Mouse (Mus musculus): ENCODE data around the gene Tmem274. TPM values are rescaled to one million over a fixed set of nuclear protein-coding genes. Genes with fewer than 3 reads are reported as not detected.
"Not testable (repeated sequence)": the region's sequence is repeated elsewhere in the genome, so short reads cannot be mapped to it uniquely, and the experiment has no call there.

Gene Tmem274
- polyA plus RNA-seq, 1 experiment from 2014 or later, result 0.56 TPM

DNA sequence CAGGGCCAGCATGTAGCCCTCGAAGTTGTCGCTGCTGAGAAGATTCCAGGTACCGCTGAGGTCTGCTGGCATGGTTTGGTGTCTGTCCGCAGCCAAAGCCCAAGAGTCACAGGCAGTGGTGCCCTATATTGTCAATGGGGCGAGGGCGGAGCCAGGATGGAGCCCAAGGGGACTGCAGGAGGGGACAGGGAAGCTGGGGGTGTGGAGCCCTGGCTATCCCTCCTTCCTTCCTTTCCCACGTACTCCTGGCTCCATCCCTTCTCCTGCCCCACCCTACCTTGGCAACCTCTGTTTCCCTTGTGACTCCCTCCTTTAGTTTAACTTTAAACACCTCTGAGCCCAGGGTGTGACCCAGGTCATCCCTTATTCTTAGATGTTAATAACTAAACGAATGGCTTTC lies 22.3 kb upstream of the Tmem274 start, which contains the start of gene Rbp7:
Gene Rbp7, minus strand, starts transcription at position 100 of the 400 bp plus-strand sequence.
- no peaks in the 10 kb centered on the region for H3K36me3 ChIP-seq
- 52% methylated on average over 8 of the region's 8 CpGs for WGBS

DNA sequence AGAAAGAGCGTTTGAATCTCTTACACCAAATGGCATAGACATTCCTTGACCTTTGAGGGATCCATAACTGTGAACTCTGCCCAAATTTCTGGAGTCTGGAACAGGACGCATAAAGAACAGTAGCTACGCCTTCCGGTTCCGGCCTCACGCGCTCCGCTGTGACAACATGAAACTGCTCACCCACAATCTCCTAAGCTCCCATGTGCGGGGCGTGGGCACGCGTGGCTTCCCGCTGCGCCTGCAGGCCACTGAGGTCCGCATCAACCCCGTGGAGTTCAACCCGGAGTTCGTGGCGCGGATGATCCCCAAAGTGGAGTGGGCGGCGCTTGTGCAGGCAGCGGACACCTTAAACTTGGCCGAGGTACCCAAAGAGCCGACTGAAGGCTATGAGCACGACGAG lies 20.0 kb upstream of the Tmem274 start:
- H3K9me3 ChIP-seq; H3K27me3 ChIP-seq; H3K27ac ChIP-seq; H3K4me1 ChIP-seq; ATAC-seq (ENCODE audit: insufficient number of reproducible peaks, insufficient read depth, low FRiP score, low TSS enrichment); H3K4me2 ChIP-seq (replicated peaks); H3K4me3 ChIP-seq; H3K9ac ChIP-seq; H3K36me3 ChIP-seq: not testable (repeated sequence)
- 88% methylated on average over 27 of the region's 27 CpGs for WGBS

More for the DNA sequence above, 22.3 kb upstream of the Tmem274 start, which contains the start of gene Rbp7:
- H3K9me3 ChIP-seq, result no peaks in the 10 kb centered on the region
- no peak within 1 kb of the TSS for H3K9ac ChIP-seq
- no peak within 1 kb of the TSS for H3K4me3 ChIP-seq
- no peak within 1 kb of the TSS for H3K4me2 ChIP-seq (replicated peaks)
- no peak for ATAC-seq (ENCODE audit: insufficient number of reproducible peaks, insufficient read depth, low FRiP score, low TSS enrichment)
- H3K4me1 ChIP-seq, result no peaks in the 10 kb centered on the region
- H3K27ac ChIP-seq, result no peak within 1 kb of the TSS
- no peaks in the 10 kb centered on the region for H3K27me3 ChIP-seq

- H3K27me3 ChIP-seq, result no peaks in the 10 kb centered on the region
- no peak for ATAC-seq (ENCODE audit: insufficient number of reproducible peaks, insufficient read depth, low FRiP score, low TSS enrichment)
- no peak overlapping the region for H3K4me2 ChIP-seq (replicated peaks)
- 77% methylated on average over 6 of the region's 6 CpGs for WGBS
- H3K27ac ChIP-seq, result no peak overlapping the region
- H3K36me3 ChIP-seq, result no peaks in the 10 kb centered on the region
- no peaks in the 10 kb centered on the region for H3K9me3 ChIP-seq
- no peaks in the 10 kb centered on the region for H3K4me1 ChIP-seq
- H3K9ac ChIP-seq, result no peak overlapping the region
- H3K4me3 ChIP-seq, result no peak overlapping the region
Measured at GRCm38 (mm10) chr4:149457831-149458430, 19.2 kb upstream of the Tmem274 start.

- WGBS, result 29% methylated on average over 5 of the region's 5 CpGs
Measured at GRCm38 (mm10) chr4:149458526-149458925, 18.7 kb upstream of the Tmem274 start.

GRCm38 (mm10) chr4:149459425-149459824 lies 17.8 kb upstream of the Tmem274 start:
- WGBS, result 78% methylated on average over 1 of the region's 1 CpGs
- ATAC-seq (ENCODE audit: insufficient number of reproducible peaks, insufficient read depth, low FRiP score, low TSS enrichment), result no peak
- H3K27me3 ChIP-seq, result no peaks in the 10 kb centered on the region
- no peak overlapping the region for H3K4me3 ChIP-seq
- no peaks in the 10 kb centered on the region for H3K4me1 ChIP-seq
- no peak overlapping the region for H3K9ac ChIP-seq
- H3K36me3 ChIP-seq, result no peaks in the 10 kb centered on the region
- H3K27ac ChIP-seq, result no peak overlapping the region
- no peak overlapping the region for H3K4me2 ChIP-seq (replicated peaks)
- H3K9me3 ChIP-seq, result no peaks in the 10 kb centered on the region

More at GRCm38 (mm10) chr4:149458526-149458925, 18.7 kb upstream of the Tmem274 start:
- H3K27ac ChIP-seq, result no peak overlapping the region
- H3K4me1 ChIP-seq, result no peaks in the 10 kb centered on the region
- no peak for ATAC-seq (ENCODE audit: insufficient number of reproducible peaks, insufficient read depth, low FRiP score, low TSS enrichment)
- H3K4me2 ChIP-seq (replicated peaks), result no peak overlapping the region
- no peaks in the 10 kb centered on the region for H3K9me3 ChIP-seq
- H3K4me3 ChIP-seq, result no peak overlapping the region
- no peaks in the 10 kb centered on the region for H3K27me3 ChIP-seq
- no peak overlapping the region for H3K9ac ChIP-seq
- no peaks in the 10 kb centered on the region for H3K36me3 ChIP-seq

DNA sequence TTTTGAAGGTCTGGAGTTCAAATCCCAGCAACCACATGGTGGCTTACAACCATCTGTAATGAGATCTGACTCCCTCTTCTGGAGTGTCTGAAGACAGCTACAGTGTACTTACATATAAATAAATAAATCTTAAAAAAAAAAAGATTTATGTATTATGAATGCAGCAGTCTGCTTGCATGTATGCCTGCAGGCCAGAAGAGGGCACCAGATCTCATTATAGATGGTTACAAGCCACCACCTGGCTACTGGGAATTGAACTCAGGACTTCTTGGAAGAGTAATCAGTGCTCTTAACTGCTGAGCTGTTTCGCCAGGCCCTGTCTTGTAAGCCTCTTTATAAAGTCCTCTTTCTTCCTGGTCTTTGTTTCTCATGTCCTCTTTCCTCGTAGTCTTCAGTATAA lies 16.7 kb upstream of the Tmem274 start:
- H3K36me3 ChIP-seq; H3K27ac ChIP-seq; H3K9me3 ChIP-seq; ATAC-seq (ENCODE audit: insufficient number of reproducible peaks, insufficient read depth, low FRiP score, low TSS enrichment); H3K4me1 ChIP-seq; H3K27me3 ChIP-seq; H3K9ac ChIP-seq; H3K4me3 ChIP-seq; H3K4me2 ChIP-seq (replicated peaks): not testable (repeated sequence)
- WGBS, result 88% methylated on average over 2 of the region's 2 CpGs

DNA sequence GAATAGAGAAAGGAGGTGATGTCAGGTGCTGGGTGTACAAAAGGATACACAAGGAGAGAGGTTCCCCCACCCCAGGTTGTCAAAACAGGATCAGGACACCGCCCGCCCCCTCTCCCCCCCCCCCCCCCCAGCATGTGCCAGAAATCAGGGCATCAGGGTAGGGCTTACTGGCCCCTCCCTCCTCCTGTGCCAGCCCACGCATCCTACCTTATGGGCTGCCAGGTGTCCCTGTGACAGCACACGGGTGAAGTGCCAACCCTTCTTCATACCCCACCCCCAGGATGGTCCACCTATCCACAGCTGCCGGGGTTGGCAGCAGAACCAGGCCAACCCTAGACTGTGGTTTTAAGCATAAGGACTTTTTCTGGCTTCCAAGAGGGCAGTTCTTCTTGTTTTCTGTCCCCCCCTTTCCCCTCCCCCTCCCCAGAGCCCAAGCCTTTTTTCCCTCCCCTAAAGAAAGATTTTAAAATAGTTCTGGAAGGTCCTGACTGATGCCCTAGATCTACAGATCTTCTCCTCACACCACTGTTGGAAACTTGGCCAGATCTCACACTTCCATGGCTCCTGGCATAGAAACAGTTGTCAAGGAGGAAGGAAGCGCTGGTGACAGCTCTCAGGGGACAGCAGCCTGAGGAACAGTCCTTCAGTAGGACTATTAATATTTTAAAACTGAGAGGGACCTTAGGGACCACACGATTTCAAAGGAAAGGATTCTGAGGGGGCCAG lies 15.4 kb upstream of the Tmem274 start:
- 75% methylated on average over 5 of the region's 7 CpGs for WGBS
- Histone ChIP-seq H3K9me3 (no peaks in the 10 kb centered on the region), H3K27ac (no peak overlapping the region), H3K27me3 (no peaks in the 10 kb centered on the region), H3K4me2 (replicated peaks) (no peak overlapping the region), H3K4me3 (no peak overlapping the region), H3K4me1 (no peaks in the 10 kb centered on the region), H3K36me3 (no peaks in the 10 kb centered on the region), H3K9ac (no peak overlapping the region)
- ATAC-seq (ENCODE audit: insufficient number of reproducible peaks, insufficient read depth, low FRiP score, low TSS enrichment), result no peak

DNA sequence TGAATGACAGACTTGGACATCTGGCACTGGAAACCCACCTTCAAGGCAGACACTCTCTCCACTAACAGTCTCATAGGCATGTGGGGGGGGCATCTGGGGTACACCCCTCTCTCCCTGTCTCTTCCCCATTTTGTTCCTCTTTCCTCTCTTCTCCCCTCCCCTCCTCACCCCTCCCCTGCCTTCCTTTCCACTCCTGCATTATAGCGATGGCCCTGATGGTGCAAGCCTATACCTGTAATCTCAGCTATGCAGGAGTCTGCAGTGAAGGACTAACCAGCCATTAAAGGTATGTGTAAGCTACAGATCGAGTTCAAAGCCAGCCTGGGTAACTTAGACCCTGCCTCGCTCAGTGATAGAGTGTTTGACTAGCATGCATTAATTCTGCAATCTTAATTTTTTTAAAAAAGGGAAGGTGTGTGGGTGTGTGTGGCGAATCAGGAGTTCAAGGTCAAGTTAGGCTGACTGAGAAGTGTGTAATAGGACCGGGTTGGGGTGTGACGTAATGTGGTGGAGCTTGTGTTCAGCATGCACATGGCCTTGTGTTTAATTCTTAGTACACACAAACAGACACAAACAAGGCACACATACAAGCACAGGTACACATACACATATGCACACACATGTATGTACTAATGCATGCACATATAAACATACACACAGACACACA lies 14.7 kb upstream of the Tmem274 start:
- no peak for ATAC-seq (ENCODE audit: insufficient number of reproducible peaks, insufficient read depth, low FRiP score, low TSS enrichment)
- no peak overlapping the region for H3K27ac ChIP-seq
- 83% methylated on average over 6 of the region's 6 CpGs for WGBS
- no peak overlapping the region for H3K4me2 ChIP-seq (replicated peaks)
- no peaks in the 10 kb centered on the region for H3K9me3 ChIP-seq
- H3K27me3 ChIP-seq, result no peaks in the 10 kb centered on the region
- no peak overlapping the region for H3K9ac ChIP-seq
- H3K36me3 ChIP-seq, result 0 out of 2 replicates have a peak, but pooled peaks cover 1% of the 10 kb centered on the region
- no peaks in the 10 kb centered on the region for H3K4me1 ChIP-seq
- no peak overlapping the region for H3K4me3 ChIP-seq

GRCm38 (mm10) chr4:149463435-149463950 lies 13.7 kb upstream of the Tmem274 start:
- no peak for ATAC-seq (ENCODE audit: insufficient number of reproducible peaks, insufficient read depth, low FRiP score, low TSS enrichment)
- 0 out of 2 replicates have a peak, but pooled peaks cover 8% of the 10 kb centered on the region for H3K36me3 ChIP-seq
- no peaks in the 10 kb centered on the region for H3K4me1 ChIP-seq
- H3K27ac ChIP-seq, result no peak overlapping the region
- no peaks in the 10 kb centered on the region for H3K27me3 ChIP-seq
- H3K9me3 ChIP-seq, result no peaks in the 10 kb centered on the region
- no peak overlapping the region for H3K4me2 ChIP-seq (replicated peaks)
- WGBS, result 68% methylated on average over 6 of the region's 6 CpGs
- H3K9ac ChIP-seq, result no peak overlapping the region
- H3K4me3 ChIP-seq, result no peak overlapping the region

- peaks cover 32% of the 10 kb centered on the region for H3K36me3 ChIP-seq
- no peak overlapping the region for H3K27ac ChIP-seq
- no peak overlapping the region for H3K4me3 ChIP-seq
- no peaks in the 10 kb centered on the region for H3K9me3 ChIP-seq
- no peak overlapping the region for H3K9ac ChIP-seq
- no peaks in the 10 kb centered on the region for H3K4me1 ChIP-seq
- no peak overlapping the region for H3K4me2 ChIP-seq (replicated peaks)
- H3K27me3 ChIP-seq, result no peaks in the 10 kb centered on the region
- 91% methylated on average over 3 of the region's 3 CpGs for WGBS
- no peak for ATAC-seq (ENCODE audit: insufficient number of reproducible peaks, insufficient read depth, low FRiP score, low TSS enrichment)
Measured at GRCm38 (mm10) chr4:149469557-149469956, 7.6 kb upstream of the Tmem274 start.

GRCm38 (mm10) chr4:149475096-149475495 lies 2.1 kb upstream of the Tmem274 start:
- ATAC-seq (ENCODE audit: insufficient number of reproducible peaks, insufficient read depth, low FRiP score, low TSS enrichment), result no peak
- H3K4me2 ChIP-seq (replicated peaks), result no peak overlapping the region
- H3K27me3 ChIP-seq, result no peaks in the 10 kb centered on the region
- no peaks in the 10 kb centered on the region for H3K9me3 ChIP-seq
- WGBS, result 83% methylated on average over 7 of the region's 7 CpGs
- H3K4me1 ChIP-seq, result no peaks in the 10 kb centered on the region; the same call in 1 of the 2 replicates
- H3K4me3 ChIP-seq, result no peak overlapping the region
- no peak overlapping the region for H3K27ac ChIP-seq
- H3K36me3 ChIP-seq, result peaks cover 10% of the 10 kb centered on the region
- H3K9ac ChIP-seq, result no peak overlapping the region

Data from embryonic facial prominence, embryonic 12.5 days (tissue).